Mouse (Mus musculus) liver, embryonic 14.5 days (tissue): ENCODE results near the gene Xrcc5.

ENCODE experiments used
- CTCF ChIP-seq: IDR thresholded peaks from 2 replicates; pipeline ENCODE4 v1.5.1; 2016; ENCODE audit warnings: antibody characterized with exemption, low read depth, control low read depth
- EP300 ChIP-seq: IDR thresholded peaks from 2 replicates; pipeline ENCODE4 v1.6.1; 2016; ENCODE audit warnings: antibody characterized with exemption, low read depth

DNA sequence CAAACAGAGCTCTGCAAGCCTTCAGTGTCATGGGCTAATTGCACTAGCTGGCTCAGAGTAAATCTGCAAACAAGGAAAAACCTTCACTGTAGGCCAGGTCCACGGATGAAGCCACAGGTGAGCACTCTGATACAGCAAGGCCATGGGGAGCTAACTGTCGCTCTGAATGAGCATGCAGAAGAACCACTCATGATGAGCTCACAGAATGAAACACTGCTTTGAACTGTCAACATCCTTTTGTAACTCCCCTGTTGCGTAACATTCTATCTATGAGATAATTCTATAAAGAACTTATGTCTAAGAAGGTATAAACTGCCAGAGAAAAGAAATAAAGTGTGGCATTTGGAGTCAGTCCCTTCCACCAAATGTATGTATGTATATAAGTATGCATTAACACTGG, 44.1 kb upstream of the Xrcc5 start:
- no peak for TF ChIP-seq CTCF
- no peak for TF ChIP-seq EP300
